1 mouse cellular context compared by ENCODE assay signal in the genomic region with DNA sequence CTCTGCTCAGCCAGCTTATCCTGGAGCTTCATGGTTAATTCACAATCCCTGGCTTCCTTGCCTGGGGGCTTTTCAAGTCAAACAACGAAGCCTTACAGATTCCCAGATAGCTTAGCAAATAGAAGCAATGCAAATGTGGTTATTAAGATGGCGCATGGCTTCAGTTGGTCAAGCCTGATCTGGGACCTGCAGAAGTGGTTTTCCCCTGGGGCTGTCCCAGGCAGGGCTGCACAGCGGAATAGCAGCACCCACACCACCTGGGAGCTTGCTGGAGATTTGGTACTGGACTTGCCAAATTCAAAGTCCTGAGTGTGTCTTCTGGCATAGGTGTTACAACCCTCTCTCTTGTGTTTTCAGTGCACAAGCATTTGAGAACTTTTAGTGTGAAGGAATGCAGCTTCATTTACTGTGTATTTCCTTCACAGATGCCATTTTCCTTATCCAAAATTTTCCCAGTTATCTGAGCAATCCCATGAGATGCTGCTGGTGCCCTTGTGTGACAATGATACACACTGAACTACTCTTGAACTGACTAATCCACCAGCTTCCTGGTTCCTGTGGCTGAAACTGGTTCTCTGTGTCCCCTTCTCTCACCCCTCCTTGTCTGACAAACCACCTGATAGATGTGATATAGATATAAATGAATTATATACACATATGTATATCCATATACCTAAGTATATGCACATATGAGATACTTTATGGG.
TF ChIP-seq lines count a peak whose summit lies in the region.

No protein-coding gene starts in this region.

TF ChIP-seq in CH12.LX, 34 proteins besides CTCF, POLR2A, EP300 and RAD21 (continued from another document):
- peak; percentile 64; the same call in 1 of the 2 replicates for TF ChIP-seq MYC (IDR thresholded peaks at IDR 0.05; ENCODE audit: low read depth, low read length)
- peak; percentile 37; the same call in 1 of the 2 replicates for TF ChIP-seq MAZ (IDR thresholded peaks at IDR 0.05; ENCODE audit: low read depth, low read length)
- TF ChIP-seq ETS1 (conservative IDR thresholded peaks at IDR 0.05; ENCODE audit: low read depth, low read length): no peak
- peak; percentile 80 for TF ChIP-seq TCF12 (IDR thresholded peaks at IDR 0.05; ENCODE audit: low read depth, low read length)
- 0 out of 2 replicates have a peak, but pooled peaks have one; percentile 27 for TF ChIP-seq HCFC1 (IDR thresholded peaks at IDR 0.05; ENCODE audit: low read depth, low read length)
- TF ChIP-seq CHD1 (IDR thresholded peaks at IDR 0.05; ENCODE audit: low read depth, low read length): no peak
- TF ChIP-seq USF2 (conservative IDR thresholded peaks at IDR 0.05; ENCODE audit: low read depth, low read length): no peak
